Mouse (Mus musculus) G1E (cell line): ENCODE measurements around the gene Tmem62. TPM values are rescaled to one million over a fixed set of nuclear protein-coding genes. Genes with fewer than 3 reads are reported as not detected.
"Not testable (repeated sequence)": the region's sequence is repeated elsewhere in the genome, so short reads cannot be mapped to it uniquely, and the experiment has no call there.

Experiments used
- ATAC-seq: 2 replicates; pipeline ENCODE4 v1.8.0; 2016; ENCODE audit warnings: mild to moderate bottlenecking; ENCODE audit not compliant: insufficient number of reproducible peaks, poor library complexity, low FRiP score, severe bottlenecking; ENCODE audit errors: extremely low read depth
- DNase-seq: peaks from one replicate; pipeline ENCODE4 v3.0.0; 2012; ENCODE audit warnings: low spot score
- H3K27me3 ChIP-seq: 2 replicates; pipeline ENCODE4 v1.6.1; 2012; ENCODE audit warnings: mild to moderate bottlenecking, low read length, inconsistent platforms; ENCODE audit not compliant: insufficient read depth
- H3K36me3 ChIP-seq: replicated peaks from 2 replicates; pipeline ENCODE3; 2012; ENCODE audit warnings: mild to moderate bottlenecking, inconsistent platforms
- H3K4me1 ChIP-seq: 2 replicates; pipeline ENCODE4 v1.6.1; 2012; ENCODE audit warnings: low read depth, low read length, inconsistent platforms, mixed read lengths; ENCODE audit not compliant: insufficient read depth
- H3K4me3 ChIP-seq: 2 replicates; pipeline ENCODE4 v1.5.1; 2012; ENCODE audit warnings: low read depth, mild to moderate bottlenecking, inconsistent platforms, low read length, moderate library complexity, mixed read lengths
- H3K9me3 ChIP-seq: replicated peaks from 2 replicates; pipeline ENCODE4 v1.6.1; 2012; ENCODE audit warnings: inconsistent platforms
- CTCF ChIP-seq: IDR thresholded peaks from 2 replicates; pipeline ENCODE4 v1.5.1; 2012; ENCODE audit warnings: low read depth, low read length, inconsistent platforms, mixed read lengths
- GATA1 ChIP-seq: IDR thresholded peaks from 2 replicates; pipeline ENCODE4 v1.6.1; 2012; ENCODE audit warnings: borderline replicate concordance, low read length, inconsistent platforms, mixed read lengths
- GATA2 ChIP-seq: IDR thresholded peaks from 2 replicates; pipeline ENCODE4 v1.6.1; 2012; ENCODE audit warnings: low read depth, low read length, inconsistent platforms, borderline replicate concordance
- POLR2AphosphoS5 ChIP-seq: IDR thresholded peaks from 2 replicates; pipeline ENCODE4 v1.6.1; 2012; ENCODE audit warnings: low read depth, low read length, inconsistent platforms; ENCODE audit not compliant: insufficient replicate concordance
- TAL1 ChIP-seq: conservative IDR thresholded peaks from 2 replicates; pipeline ENCODE4 v1.6.1; 2012; ENCODE audit warnings: low read depth, low read length, inconsistent platforms, mixed read lengths
- polyA plus RNA-seq: library from polyadenylated mRNA; stranded (reverse); fragments of >175 nt; gene quantifications from 2 replicates; pipeline ENCODE4 v1.2.3, GENCODE M21; 2012
- total RNA-seq, 2 experiments: library from RNA; stranded (forward) in 1 of 2; stranded (reverse) in 1 of 2; fragments of 200-1000 nt in 1 of 2; fragments of >200 nt in 1 of 2; fragmentation: Nextera tagmentation in 1 of 2; gene quantifications; 2 replicates each; pipeline ENCODE4 v1.2.3; 2014 to 2017

The Tmem62 gene
- total and polyA plus RNA-seq, 3 experiments, result 1.7 to 16.9 (median 16.7) TPM

DNA sequence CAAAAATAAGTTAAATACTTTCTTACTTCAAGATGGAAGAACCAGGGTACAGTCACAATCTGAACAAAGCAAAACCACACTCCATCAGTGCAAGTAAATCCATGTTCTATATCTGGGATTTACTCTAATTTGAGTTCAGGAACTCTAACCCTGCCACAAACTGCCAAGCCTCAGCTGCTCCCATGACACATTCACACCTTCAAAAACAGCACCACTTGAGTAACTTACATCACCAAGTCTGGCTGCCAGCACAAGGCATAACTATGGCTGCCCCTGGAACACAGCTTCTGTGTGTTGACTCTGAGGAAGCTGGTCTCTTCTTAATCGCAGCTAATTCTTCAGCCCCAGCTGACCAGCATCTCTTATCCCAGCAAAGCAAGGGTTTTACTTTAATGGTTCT is 40.3 kb downstream of the Tmem62 start:
- H3K9me3 ChIP-seq, result no peaks in the 10 kb centered on the region
- H3K4me3 ChIP-seq, result no peak overlapping the region
- ATAC-seq, result no peak
- DNase-seq, result no peak
- no peaks in the 10 kb centered on the region for H3K27me3 ChIP-seq
- TF ChIP-seq GATA2 (no peak), GATA1 (no peak), POLR2AphosphoS5 (no peak), TAL1 (no peak), CTCF (no peak)
- peaks cover 35% of the 10 kb centered on the region for H3K36me3 ChIP-seq
- 0 out of 2 replicates have a peak, but pooled peaks cover 2% of the 10 kb centered on the region for H3K4me1 ChIP-seq

GRCm38 (mm10) chr2:121022918-121023317 is 46.1 kb downstream of the Tmem62 start:
- Histone ChIP-seq H3K4me3 (no peak overlapping the region), H3K9me3 (no peaks in the 10 kb centered on the region), H3K27me3 (peaks cover 6% of the 10 kb centered on the region; the same call in 1 of the 2 replicates), H3K36me3 (peaks cover 8% of the 10 kb centered on the region), H3K4me1 (peaks cover 2% of the 10 kb centered on the region; the same call in 1 of the 2 replicates)
- DNase-seq (no peak), ATAC-seq (no peak)
- no peak for TF ChIP-seq POLR2AphosphoS5
- TF ChIP-seq TAL1, result no peak
- no peak for TF ChIP-seq GATA1
- TF ChIP-seq CTCF, result no peak
- TF ChIP-seq GATA2, result no peak

DNA sequence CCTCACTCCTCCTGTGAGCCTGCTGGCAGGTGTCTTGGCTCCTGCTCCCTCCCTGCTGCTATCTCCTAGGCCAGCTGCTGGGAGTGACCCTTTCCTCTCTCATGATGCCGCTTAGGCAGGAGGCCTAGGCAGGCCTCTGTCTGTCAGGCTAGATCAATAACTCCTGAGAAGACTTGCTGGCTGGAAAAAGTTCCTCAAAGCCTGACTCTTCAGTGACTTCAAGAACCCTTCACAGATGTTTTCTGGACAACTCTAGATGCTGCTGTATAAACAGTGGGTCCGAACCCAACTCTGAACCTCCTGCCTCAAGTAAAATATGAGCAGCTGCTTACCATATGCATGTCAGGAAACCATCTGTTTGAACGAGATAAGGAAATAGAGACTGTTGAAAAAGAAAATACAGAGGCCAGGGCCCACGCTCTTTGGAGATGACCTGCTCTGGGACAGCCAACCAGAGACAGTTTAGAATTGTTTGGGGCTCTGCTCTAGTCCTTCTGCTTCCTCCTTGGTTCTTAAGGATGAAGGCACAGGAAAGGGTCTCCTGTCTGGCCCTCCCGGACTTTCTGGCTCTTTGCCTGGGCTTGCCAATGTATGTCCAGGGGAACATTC is 60.0 kb downstream of the Tmem62 start, which contains the start of gene Epb42:
Gene Epb42, minus strand, starts transcription at position 340 of the 609 bp plus-strand sequence.
- peak; percentile 88 for ATAC-seq
- TF ChIP-seq TAL1, result peak; percentile 87
- TF ChIP-seq CTCF, result no peak
- TF ChIP-seq POLR2AphosphoS5, result no peak
- no peak for TF ChIP-seq GATA2
- H3K4me3 ChIP-seq, result peak within 1 kb of the TSS; percentile 48; the same call in 1 of the 2 replicates

DNA sequence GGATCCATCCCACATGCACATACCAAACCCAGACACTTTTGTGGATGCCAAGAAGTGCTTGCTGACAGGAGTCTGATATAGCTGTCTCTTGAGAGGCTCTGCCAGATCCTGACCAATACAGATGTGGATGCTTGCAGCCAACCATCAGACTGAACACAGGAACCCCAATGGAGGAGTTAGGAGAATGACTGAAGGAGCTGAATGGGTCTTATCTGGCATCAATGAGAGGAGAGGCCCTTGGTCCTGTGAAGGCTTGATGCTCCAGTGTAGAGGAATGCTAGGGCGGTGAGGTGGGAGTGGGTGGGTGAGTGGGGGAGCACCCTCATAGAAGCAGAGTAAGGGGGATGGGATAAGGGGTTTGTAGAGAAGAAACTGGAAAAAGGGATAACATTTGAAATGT is 62.0 kb downstream of the Tmem62 start:
- peaks cover 30% of the 10 kb centered on the region for H3K4me1 ChIP-seq
- not testable (repeated sequence) for H3K36me3 ChIP-seq, H3K27me3 ChIP-seq, ATAC-seq, DNase-seq, H3K9me3 ChIP-seq, H3K4me3 ChIP-seq

More for the DNA sequence above, 60.0 kb downstream of the Tmem62 start, which contains the start of gene Epb42:
- Histone ChIP-seq H3K36me3 (peaks cover 3% of the 10 kb centered on the region), H3K9me3 (no peaks in the 10 kb centered on the region), H3K4me1 (peaks cover 43% of the 10 kb centered on the region), H3K27me3 (no peaks in the 10 kb centered on the region)
- DNase-seq, result peak; percentile 66

DNA sequence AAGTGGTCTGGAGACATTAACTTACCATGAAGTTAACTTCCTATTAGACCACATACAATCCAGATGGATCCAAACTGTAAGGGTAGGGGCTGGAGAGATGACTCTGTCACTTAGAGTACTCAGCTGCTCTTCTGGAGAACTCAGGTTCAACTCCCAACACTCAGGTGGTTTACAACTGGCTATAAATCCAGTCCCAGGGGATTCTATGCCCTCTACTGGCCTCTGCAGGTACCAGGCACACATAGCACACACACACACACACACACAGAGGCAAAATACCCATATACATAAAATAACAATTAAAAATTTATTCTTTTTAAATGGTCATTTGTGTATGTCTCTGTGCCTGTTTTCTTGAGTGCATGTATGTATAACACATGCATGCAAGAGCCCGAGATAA is 62.6 kb downstream of the Tmem62 start:
- Histone ChIP-seq H3K4me3 (no peak overlapping the region), H3K4me1 (peaks cover 29% of the 10 kb centered on the region), H3K9me3 (no peaks in the 10 kb centered on the region), H3K27me3 (peaks cover 3% of the 10 kb centered on the region), H3K36me3 (peaks cover under 1% of the 10 kb centered on the region)
- no peak for TF ChIP-seq TAL1
- TF ChIP-seq GATA1, result no peak
- TF ChIP-seq POLR2AphosphoS5, result no peak
- TF ChIP-seq GATA2, result no peak
- TF ChIP-seq CTCF, result no peak
- DNase-seq, result no peak
- no peak for ATAC-seq

GRCm38 (mm10) chr2:121041098-121041497 is 64.3 kb downstream of the Tmem62 start:
- no peaks in the 10 kb centered on the region for H3K9me3 ChIP-seq
- no peak overlapping the region for H3K4me3 ChIP-seq
- no peak for TF ChIP-seq GATA2
- no peak for TF ChIP-seq GATA1
- TF ChIP-seq POLR2AphosphoS5, result no peak
- TF ChIP-seq TAL1, result no peak
- no peak for TF ChIP-seq CTCF
- no peak for ATAC-seq
- H3K36me3 ChIP-seq, result no peaks in the 10 kb centered on the region
- DNase-seq, result no peak
- H3K4me1 ChIP-seq, result peaks cover 16% of the 10 kb centered on the region
- H3K27me3 ChIP-seq, result peaks cover 17% of the 10 kb centered on the region

- DNase-seq (no peak), ATAC-seq (no peak)
- no peaks in the 10 kb centered on the region for H3K4me1 ChIP-seq
- no peaks in the 10 kb centered on the region for H3K9me3 ChIP-seq
- H3K27me3 ChIP-seq, result peaks cover 39% of the 10 kb centered on the region
- TF ChIP-seq CTCF, result no peak
- no peak for TF ChIP-seq POLR2AphosphoS5
- TF ChIP-seq GATA2, result no peak
- TF ChIP-seq GATA1, result no peak
- H3K4me3 ChIP-seq, result no peak overlapping the region
- H3K36me3 ChIP-seq, result no peaks in the 10 kb centered on the region
These were observed 68.8 kb downstream of the Tmem62 start for GRCm38 (mm10) chr2:121045653-121046052.
